Mouse (Mus musculus): ENCODE results near the gene Kif1bp.

The Kif1bp gene

DNA sequence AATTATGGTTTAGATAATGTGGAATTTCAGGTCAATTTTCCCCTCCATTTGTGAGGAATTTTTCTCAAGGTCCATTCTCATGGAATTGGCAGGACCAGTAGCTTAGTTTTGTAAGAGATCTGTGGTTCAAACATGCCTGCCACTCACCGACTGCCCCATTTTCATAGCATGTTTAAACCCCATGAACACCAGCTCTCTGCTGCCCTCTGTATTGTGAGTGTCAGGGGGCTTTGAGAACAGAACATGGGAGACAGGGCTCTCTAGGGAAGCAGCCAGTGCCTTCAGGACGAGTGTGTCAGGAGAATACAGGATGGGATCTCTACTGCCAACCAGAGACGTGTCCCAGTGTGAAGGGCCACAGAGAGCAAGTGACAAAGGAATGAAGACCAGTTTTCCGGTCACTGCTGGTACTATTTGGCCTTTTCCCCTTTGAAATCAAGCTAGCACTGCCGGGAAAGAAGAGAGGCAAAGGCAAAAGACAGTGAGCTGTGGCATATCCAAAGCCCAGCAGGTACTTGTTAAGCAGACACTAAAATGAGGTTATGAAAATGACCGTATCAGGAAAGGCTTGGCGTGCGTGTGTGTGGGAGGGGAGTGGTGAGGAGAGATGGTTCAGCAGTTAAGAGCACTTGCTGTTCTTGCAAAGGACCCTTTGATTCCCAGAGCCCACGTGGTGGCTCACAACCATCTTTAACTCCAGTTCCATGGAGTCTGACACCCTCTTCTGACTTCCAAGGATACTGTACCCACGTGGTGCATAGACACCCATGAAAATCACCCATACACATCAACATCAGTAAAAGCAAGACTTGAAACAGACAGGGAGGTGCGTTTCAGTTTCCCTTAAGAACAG, 22.3 kb downstream of the Kif1bp start:
- DNase-seq (ENCODE audit: low spot score) = no peak

DNA sequence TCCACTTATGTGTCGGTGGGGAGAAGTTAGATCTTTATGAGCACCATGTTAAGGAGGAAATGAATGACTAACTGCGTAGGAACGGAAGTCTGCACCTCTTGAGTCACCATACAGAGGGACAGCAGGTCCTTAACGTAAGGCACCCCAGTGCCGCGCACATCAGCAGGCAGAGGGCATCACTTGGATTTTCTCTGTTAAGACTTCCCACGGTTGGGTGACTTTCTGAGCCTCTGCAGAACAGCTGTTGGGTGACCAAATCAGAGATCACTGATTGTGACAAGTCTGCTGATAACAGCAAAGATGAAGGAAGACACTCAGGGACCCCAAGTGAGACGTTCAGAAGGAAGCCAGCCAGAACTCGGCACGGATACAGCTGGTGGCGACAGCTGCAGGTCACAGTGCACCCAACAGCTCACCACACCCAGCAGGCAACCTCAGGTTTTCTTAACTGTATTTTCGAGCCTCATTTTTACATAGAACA, 24.6 kb downstream of the Kif1bp start:
- DNase-seq (ENCODE audit: low spot score) = no peak

DNA sequence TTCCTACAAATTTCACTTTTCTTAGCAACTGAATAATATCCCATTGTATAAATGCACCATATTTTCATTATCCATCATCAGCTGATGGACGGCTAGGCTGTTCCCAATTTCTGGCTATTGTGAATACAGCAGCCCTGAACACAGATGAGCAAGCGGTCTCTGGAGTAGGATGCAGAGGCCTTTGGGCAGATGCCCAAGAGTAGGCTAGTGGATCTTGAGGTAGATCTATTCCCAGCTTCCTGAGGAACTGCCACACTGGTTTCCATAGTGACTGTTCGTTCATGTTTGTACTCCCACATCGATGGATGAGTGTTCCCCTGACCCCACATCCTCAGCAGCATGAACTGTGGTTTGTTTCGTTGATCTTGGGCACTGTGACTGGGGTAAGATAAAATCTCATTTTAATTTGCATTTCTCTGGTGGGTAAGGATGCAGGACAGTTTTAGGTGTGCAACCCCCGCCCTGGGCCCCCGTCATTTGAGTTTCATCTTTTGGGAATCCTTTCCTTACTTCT, 27.4 kb downstream of the Kif1bp start:
- DNase-seq (ENCODE audit: low spot score) = no peak

DNA sequence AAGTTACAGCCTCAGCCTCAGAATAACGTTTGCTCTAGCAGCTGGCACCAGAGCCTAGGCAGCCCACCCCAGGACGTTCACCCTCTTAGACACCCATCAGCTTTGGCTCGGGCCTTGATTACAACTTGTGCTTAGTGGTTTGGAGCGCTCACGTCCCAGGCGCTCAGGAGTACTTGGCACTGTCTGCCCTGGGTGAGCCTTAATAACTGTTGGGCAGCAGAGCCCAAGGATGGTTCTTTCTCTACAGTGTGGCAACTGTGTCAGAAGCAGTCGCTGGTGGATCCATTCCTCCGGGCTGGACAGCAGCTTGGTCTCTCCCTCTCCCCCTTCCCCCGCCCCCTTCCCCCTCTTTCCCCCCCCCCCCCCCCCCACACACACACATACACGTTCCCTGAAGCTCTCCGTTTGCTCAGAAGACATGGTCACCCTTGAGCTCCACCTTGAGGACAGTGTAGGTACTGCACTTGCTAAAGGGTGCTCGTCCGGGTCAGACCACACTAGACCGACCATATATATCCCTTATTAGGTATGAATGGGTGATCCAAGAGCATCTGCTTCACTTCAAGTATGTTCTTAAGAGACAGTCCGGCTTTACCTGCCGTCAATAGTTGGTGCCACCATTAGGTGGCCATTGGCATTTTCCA, 28.6 kb downstream of the Kif1bp start:
- peak; percentile 62 for DNase-seq (ENCODE audit: low spot score)

- DNase-seq (ENCODE audit: low spot score) = no peak
Measured at GRCm38 (mm10) chr10:62546441-62546840, 31.8 kb downstream of the Kif1bp start.

DNA sequence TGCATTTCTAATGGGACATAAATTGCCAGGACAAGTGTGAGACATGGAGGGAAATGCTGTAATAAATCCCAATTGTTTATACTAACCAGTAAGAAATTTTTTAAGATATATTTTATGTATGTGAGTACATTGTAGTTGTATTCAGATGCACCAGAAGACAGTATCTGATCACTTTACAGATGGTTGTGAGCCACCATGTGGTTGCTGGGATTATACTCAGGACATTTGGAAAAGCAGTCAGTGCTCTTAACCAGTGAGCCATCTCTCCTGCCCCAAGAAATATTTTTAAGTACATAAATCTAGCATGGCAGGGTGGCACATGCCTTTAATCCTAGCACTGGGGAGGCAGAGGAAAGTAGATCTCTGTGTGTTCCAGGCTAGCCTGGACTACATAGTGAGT, 32.5 kb downstream of the Kif1bp start:
- DNase-seq (ENCODE audit: low spot score) = no peak

- DNase-seq (ENCODE audit: low spot score) = no peak
Measured at GRCm38 (mm10) chr10:62544316-62544715, 33.9 kb downstream of the Kif1bp start.

DNA sequence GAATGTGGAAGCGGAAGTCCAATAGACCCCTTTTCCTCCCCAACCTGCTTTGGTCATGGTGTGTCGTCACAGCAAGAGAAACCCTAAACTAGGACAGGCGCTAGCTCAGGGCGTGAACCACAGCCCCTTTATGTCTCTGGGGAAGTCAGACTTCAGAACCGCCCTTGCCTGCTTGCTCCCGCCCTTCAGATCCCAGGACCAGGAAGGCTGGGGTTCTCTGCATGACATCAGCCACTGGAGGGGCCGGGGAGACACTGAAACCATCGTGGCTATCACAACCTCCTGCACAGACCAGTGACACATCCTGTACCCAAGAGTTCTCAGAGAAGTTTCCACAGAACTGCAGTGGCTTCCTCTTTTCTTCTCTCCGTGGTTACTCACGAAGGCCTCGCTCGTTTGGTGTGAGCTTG, 34.9 kb downstream of the Kif1bp start:
- DNase-seq (ENCODE audit: low spot score) = no peak

DNA sequence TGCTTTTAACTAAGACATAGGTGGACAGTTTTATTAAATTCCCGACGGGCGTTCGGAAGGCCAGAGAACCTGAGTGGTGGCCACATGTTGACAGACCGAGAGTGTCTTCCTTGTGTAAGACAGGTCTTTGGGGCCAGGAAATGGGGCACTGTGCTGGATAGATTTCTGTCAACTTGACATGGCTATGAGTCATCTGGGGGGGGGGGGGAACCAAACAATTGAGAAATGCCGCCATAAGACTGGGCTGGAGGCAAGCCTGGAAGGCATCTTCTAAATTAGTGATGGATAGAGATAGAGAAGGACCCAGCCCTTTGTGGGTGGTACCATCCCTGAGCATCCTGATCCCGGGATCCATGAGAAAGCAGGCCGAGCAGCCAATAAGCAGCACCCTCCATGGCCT, 35.3 kb downstream of the Kif1bp start:
- no peak for DNase-seq (ENCODE audit: low spot score)

DNA sequence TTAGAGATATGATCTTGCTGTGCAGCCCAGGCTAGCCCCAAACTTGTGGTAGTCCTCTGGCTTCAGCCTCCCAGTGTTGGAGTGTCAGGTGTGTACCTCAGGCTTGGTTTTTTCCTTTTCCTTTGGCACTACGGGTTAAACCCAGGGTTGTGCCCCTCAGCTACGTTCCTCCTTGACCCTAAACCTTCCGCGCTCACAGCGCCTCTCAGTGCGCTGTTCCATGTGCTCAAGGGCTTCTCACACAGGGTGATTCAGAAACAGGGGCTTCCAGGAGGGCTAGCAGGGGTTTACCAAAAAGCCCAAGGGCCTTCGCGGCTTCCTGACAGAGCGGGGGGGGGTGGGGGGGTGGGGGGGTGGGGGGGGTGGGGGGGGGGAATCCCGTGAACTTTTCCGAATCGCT, 35.8 kb downstream of the Kif1bp start:
- no peak for DNase-seq (ENCODE audit: low spot score)

GRCm38 (mm10) chr10:62541499-62541898, 36.8 kb downstream of the Kif1bp start:
- DNase-seq (ENCODE audit: low spot score) = no peak

DNA sequence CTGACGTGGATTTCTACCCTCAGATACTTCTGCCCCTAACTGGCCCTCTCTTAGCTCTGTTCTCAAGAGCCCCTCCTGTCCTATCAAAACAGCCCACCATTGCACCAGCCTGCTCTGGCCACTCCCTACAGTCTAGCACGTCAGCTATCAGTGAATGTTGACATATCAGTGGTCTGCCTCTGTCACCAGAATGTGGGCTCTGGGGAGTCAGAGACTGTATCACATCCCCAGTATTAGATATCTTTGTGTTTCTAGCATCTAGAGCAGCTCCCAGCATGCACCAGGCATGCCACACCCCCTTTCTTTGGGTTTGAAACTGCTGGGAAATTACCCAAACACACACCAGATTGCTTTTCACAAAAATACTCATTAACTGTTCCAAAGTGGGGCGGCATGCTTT, 37.5 kb downstream of the Kif1bp start:
- DNase-seq (ENCODE audit: low spot score) = no peak

GRCm38 (mm10) chr10:62534509-62534908, 43.7 kb downstream of the Kif1bp start:
- no peak for DNase-seq (ENCODE audit: low spot score)

DNA sequence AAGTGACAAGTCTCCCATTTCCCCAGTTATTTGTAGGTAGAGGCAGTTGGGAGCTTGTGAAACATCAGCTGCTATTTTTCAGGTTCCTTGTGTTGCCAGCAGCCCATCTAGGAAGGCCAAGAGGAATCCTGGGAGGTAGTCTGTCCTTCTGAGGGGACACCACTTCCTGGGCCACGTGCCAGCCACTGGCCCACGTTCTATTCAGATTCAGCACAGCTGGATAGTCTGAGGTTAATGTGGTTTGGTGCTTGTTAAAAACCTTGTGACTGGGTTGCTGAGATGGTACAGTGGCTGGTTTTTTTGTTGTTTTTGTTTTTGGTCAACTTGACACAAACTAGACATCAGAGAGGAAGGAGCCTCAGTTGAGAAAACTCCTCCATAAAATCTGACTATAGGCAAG, 45.4 kb downstream of the Kif1bp start:
- DNase-seq (ENCODE audit: low spot score) = peak; percentile 46

GRCm38 (mm10) chr10:62530183-62530582, 48.1 kb downstream of the Kif1bp start:
- DNase-seq (ENCODE audit: low spot score) = peak; percentile 20

- no peak for DNase-seq (ENCODE audit: low spot score)
Measured at GRCm38 (mm10) chr10:62527351-62527750, 50.9 kb downstream of the Kif1bp start, which contains the start of gene Srgn. Gene Srgn (minus strand): TSS chr10:62527451.

- no peak for DNase-seq (ENCODE audit: low spot score)
Measured at GRCm38 (mm10) chr10:62522346-62522950, 55.8 kb downstream of the Kif1bp start.

DNA sequence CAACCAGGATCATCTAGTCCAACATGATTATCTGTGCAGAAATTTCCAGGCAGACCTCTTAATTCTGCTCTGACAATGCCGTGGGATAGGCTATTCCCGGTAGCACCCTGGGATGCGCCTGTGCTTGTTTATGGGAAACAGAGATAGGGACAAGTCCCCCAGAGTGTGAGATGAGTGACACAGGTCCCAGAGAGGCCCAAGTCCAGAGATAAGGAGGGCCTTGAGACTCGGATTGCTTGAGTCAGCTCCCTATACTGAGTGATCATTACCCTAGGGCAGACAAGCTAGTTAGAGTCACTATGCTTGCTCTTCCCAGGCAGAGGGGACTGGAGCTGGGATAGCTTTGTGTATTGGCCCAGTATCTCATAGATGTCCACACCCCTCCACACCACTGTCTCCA, 56.5 kb downstream of the Kif1bp start:
- DNase-seq (ENCODE audit: low spot score) = no peak

DNA sequence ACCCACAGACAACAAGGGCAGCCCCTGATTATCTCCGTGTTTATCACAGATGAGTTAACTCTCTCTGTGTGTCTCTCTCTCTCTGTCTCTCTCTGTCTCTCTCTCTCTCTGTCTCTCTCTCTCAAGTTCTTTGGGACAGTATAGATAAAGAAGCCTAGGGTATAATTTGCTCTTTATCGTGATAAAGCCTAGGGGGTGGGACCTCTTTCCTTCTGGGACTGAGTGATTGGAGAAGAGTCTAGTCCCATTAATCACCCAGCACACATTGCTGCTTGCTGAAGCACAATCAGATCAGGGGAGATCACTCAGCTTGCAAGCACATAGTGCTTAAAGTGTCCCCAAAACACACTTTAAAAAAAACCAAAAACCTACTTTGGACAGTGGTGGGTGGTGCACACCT, 57.3 kb downstream of the Kif1bp start:
- no peak for DNase-seq (ENCODE audit: low spot score)

GRCm38 (mm10) chr10:62517511-62517910, 60.7 kb downstream of the Kif1bp start:
- DNase-seq (ENCODE audit: low spot score) = no peak

DNA sequence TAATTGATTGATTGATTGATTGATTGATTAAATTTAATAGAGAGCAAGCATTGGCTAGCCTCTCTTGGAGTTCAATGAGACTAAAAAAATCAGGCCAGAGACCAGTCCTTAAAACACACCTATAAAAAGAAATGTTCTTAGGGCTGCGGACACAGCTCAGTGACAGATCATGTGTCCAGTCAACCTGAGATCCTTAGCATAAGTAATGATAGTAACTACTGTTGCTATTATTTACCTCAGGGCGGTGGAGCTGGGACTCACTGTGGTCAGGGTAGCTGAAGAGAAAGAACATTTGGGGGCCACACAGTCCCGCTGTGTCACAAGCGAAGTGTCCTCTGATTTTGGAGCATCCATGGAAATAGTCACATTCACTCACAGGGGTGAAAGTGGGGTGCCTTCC, 65.4 kb downstream of the Kif1bp start:
- DNase-seq (ENCODE audit: low spot score) = no peak

GRCm38 (mm10) chr10:62511528-62511927, 66.7 kb downstream of the Kif1bp start:
- DNase-seq (ENCODE audit: low spot score) = no peak

Measured in ovary, postnatal 36 days (tissue).